Mouse (Mus musculus): ENCODE data around the gene Acta2. TPM values are rescaled to one million over a fixed set of nuclear protein-coding genes. Genes with fewer than 3 reads are reported as not detected.

Gene Acta2
- polyA plus RNA-seq, 2 experiments from 2014 or later, result 0.39 to 0.47 TPM

DNA sequence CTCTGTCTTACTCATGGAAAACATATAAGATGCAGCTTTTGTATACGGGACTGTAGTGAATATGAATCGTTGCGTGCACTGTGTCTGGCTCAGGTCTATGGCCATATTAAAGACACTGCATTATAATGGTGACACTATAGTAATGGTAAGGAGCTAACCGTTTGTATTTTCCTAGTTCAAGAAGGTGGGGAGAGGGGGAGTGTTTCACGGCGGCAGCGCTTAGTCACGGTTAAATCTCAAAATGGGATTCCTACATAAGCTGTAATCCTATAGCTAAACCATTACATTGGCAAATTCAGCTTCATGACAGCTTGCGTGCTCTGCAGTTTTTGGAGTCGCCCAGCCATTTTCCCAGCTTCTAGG lies 63.8 kb downstream of the Acta2 start:
- ATAC-seq, result no peak

Other genes with a start within 250 kb of the Acta2 start
- gene Lipk, start 247.3 kb downstream of the Acta2 start, polyA plus RNA-seq (2017; shearing (Covaris generic)), result not detected
- gene Lipn, start 188.2 kb downstream of the Acta2 start, polyA plus RNA-seq (2017; shearing (Covaris generic)), result not detected
- under 1 TPM in 1 of 2 experiments, not detected in 1; 0.24 TPM for gene Lipm, start 154.7 kb downstream of the Acta2 start, polyA plus RNA-seq (2017; shearing (Covaris generic))
- gene Ankrd22, start 89.5 kb downstream of the Acta2 start, polyA plus RNA-seq (2017; shearing (Covaris generic)), result not detected
- gene Stambpl1, start 63.4 kb downstream of the Acta2 start, polyA plus RNA-seq (2017; shearing (Covaris generic)), result 100 to 1,000 TPM in 1 of 2 experiments, 10 to 100 TPM in 1; 87.6 to 100 TPM
- 100 to 1,000 TPM; 132 to 152 TPM for gene Fas, start 35.1 kb upstream of the Acta2 start, polyA plus RNA-seq (2017; shearing (Covaris generic))
- gene Ch25h, start 219.6 kb upstream of the Acta2 start, polyA plus RNA-seq (2017; shearing (Covaris generic)), result not detected